Mouse (Mus musculus): Measurements from ENCODE around the gene Slc9a9. TPM values are rescaled to one million over a fixed set of nuclear protein-coding genes. Genes with fewer than 3 reads are reported as not detected.

Gene Slc9a9
- polyA plus RNA-seq, 1 experiment from 2014 or later, result 8.6 TPM

GRCm38 (mm10) chr9:95226986-95227385 is 557.3 kb downstream of the Slc9a9 start:
- H3K27ac ChIP-seq, result no peak overlapping the region
- ATAC-seq (ENCODE audit: low FRiP score, low read depth), result no peak
- no peaks in the 10 kb centered on the region for H3K9me3 ChIP-seq
- no peak overlapping the region for H3K4me2 ChIP-seq (replicated peaks)
- no peaks in the 10 kb centered on the region for H3K36me3 ChIP-seq
- no peak overlapping the region for H3K9ac ChIP-seq
- H3K4me3 ChIP-seq, result no peak overlapping the region
- 62% methylated on average over 4 of the region's 4 CpGs for WGBS
- no peaks in the 10 kb centered on the region for H3K4me1 ChIP-seq
- H3K27me3 ChIP-seq (replicated peaks), result no peaks in the 10 kb centered on the region

DNA sequence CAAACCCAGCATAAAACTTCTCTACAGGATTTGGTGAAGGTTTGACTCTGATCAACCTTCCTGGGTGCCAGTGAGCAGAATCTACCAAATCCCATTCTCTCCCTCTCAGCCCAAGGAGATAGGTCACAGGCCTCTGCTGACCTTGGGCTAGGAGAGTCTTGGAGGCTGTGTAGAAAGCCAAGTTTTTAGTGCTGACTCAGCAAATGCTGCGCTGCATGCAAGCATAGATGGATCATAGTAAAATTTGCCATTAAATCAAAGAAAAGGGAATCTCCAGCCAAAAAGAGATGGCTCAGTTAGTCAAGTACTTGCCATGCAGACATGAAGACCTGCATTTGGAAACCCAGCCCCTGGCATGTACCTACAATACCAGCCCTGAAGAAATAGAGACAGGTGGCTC is 558.4 kb downstream of the Slc9a9 start:
- Histone ChIP-seq H3K9ac (no peak overlapping the region), H3K9me3 (no peaks in the 10 kb centered on the region), H3K27me3 (replicated peaks) (no peaks in the 10 kb centered on the region), H3K4me3 (no peak overlapping the region), H3K27ac (no peak overlapping the region), H3K4me1 (no peaks in the 10 kb centered on the region), H3K36me3 (no peaks in the 10 kb centered on the region), H3K4me2 (replicated peaks) (no peak overlapping the region)
- no peak for ATAC-seq (ENCODE audit: low FRiP score, low read depth)
- 85% methylated on average over 1 of the region's 1 CpGs for WGBS

DNA sequence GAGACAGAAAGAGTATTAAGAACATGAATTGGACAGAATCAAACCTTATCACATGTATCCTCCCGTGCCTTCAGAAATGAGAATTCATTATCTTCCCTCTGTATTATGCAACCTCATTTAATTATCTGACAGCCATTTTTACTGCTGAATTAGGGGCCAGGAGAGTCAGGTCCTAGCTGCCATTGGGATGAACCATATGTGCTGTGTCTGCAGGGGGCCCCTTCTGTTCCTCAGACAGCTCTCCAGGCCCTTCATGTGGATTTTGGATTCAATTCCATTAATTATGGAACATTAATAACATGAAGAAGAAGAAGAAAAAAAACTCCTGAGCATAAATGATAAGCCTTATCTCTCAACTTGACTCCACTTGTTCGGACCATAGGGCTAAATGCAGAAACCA is 559.4 kb downstream of the Slc9a9 start:
- H3K36me3 ChIP-seq, result no peaks in the 10 kb centered on the region
- ATAC-seq (ENCODE audit: low FRiP score, low read depth), result no peak
- no peaks in the 10 kb centered on the region for H3K9me3 ChIP-seq
- no peak overlapping the region for H3K4me2 ChIP-seq (replicated peaks)
- H3K4me1 ChIP-seq, result no peaks in the 10 kb centered on the region
- no peak overlapping the region for H3K9ac ChIP-seq
- WGBS, result 88% methylated on average over 2 of the region's 2 CpGs
- H3K27me3 ChIP-seq (replicated peaks), result no peaks in the 10 kb centered on the region
- no peak overlapping the region for H3K4me3 ChIP-seq
- H3K27ac ChIP-seq, result no peak overlapping the region

- Histone ChIP-seq H3K4me2 (replicated peaks) (no peak overlapping the region), H3K9ac (no peak overlapping the region), H3K27me3 (replicated peaks) (no peaks in the 10 kb centered on the region), H3K4me1 (no peaks in the 10 kb centered on the region), H3K9me3 (no peaks in the 10 kb centered on the region; the same call in 1 of the 2 replicates), H3K36me3 (no peaks in the 10 kb centered on the region), H3K4me3 (no peak overlapping the region), H3K27ac (no peak overlapping the region)
- no peak for ATAC-seq (ENCODE audit: low FRiP score, low read depth)
Observed at GRCm38 (mm10) chr9:95239900-95240299, 570.2 kb downstream of the Slc9a9 start.

GRCm38 (mm10) chr9:95242628-95243195 is 573.0 kb downstream of the Slc9a9 start:
- Histone ChIP-seq H3K4me1 (no peaks in the 10 kb centered on the region), H3K9me3 (no peaks in the 10 kb centered on the region), H3K9ac (no peak overlapping the region), H3K27ac (no peak overlapping the region), H3K36me3 (no peaks in the 10 kb centered on the region), H3K4me2 (replicated peaks) (no peak overlapping the region), H3K27me3 (replicated peaks) (no peaks in the 10 kb centered on the region), H3K4me3 (no peak overlapping the region)
- no peak for ATAC-seq (ENCODE audit: low FRiP score, low read depth)
- 94% methylated on average over 2 of the region's 2 CpGs for WGBS

DNA sequence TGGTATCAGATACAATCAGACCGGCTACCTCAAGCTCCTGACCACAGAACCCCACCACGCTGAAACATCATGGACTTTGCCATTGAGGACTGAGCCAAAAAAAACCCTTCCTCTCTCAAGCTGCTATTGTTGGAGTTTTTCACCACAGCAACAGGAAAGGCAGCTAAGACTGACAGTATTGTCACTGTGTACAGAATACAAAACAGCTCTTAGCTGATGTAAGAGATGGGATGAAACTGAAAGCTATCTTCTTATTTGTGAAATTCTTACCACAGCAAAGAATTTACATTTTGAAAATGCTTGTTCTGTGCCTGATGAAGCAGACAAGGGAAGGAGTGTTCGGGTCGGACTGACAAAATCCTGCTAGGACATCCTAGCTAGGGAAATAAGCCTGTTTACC is 584.5 kb downstream of the Slc9a9 start:
- H3K36me3 ChIP-seq, result no peaks in the 10 kb centered on the region
- no peak overlapping the region for H3K9ac ChIP-seq
- no peaks in the 10 kb centered on the region for H3K9me3 ChIP-seq
- H3K4me3 ChIP-seq, result no peak overlapping the region
- 87% methylated on average over 4 of the region's 4 CpGs for WGBS
- H3K27me3 ChIP-seq (replicated peaks), result no peaks in the 10 kb centered on the region
- no peaks in the 10 kb centered on the region for H3K4me1 ChIP-seq
- ATAC-seq (ENCODE audit: low FRiP score, low read depth), result no peak
- no peak overlapping the region for H3K4me2 ChIP-seq (replicated peaks)
- H3K27ac ChIP-seq, result no peak overlapping the region

DNA sequence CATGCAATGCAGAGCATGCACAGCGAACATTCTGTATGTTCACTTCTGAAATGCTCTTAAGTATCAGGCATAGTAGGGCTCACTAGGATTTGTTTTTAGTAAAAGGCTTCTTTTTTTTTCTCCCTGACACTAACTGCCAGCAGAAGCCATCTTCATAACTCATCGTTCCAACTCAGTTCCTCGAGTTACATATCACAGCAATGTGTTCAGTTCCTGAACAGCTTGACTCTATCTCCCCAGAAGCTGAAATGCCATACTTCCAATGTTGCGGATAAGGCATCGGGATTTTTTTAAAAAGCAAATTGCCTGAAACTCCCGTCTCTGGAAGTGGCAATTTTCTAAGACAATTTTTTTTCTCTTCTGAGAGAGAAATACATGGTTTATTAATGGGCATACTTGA is 586.1 kb downstream of the Slc9a9 start:
- Histone ChIP-seq H3K4me2 (replicated peaks) (no peak overlapping the region), H3K27ac (no peak overlapping the region), H3K4me1 (no peaks in the 10 kb centered on the region), H3K9me3 (no peaks in the 10 kb centered on the region), H3K4me3 (no peak overlapping the region), H3K9ac (no peak overlapping the region), H3K36me3 (no peaks in the 10 kb centered on the region), H3K27me3 (replicated peaks) (no peaks in the 10 kb centered on the region)
- 93% methylated on average over 6 of the region's 6 CpGs for WGBS
- no peak for ATAC-seq (ENCODE audit: low FRiP score, low read depth)

DNA sequence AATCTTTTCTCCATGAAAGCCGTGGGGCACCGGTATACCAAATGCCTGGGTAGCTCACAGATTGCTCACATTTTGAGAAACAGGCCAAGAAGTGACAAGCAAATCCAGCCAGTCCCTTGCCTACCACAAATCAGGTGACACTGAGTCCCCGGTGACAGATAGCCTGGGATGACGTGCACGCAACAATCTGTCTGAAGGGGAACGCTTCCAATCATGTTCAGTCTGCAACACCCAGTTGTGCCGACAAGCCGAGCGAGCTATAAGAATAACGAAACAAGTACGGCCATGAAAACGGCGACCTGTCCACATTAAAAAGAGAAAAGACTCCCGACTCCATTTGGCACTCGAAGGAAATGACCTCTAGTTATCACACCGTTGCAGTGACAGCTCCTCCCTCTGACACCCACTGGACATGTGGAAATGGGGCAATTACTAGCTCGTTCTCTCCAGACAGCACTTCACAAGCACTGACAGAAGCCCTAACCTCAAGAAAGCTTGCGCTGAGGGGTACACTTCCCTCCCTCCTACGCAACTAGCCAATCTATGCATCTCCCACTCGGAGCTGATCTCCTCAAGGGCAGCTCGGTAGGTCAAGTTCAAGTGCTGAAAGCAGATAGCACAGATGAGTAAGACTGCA is 587.1 kb downstream of the Slc9a9 start:
- no peak overlapping the region for H3K27ac ChIP-seq
- no peak for ATAC-seq (ENCODE audit: low FRiP score, low read depth)
- WGBS, result 84% methylated on average over 21 of the region's 21 CpGs

GRCm38 (mm10) chr9:95262851-95263250 is 593.1 kb downstream of the Slc9a9 start:
- no peaks in the 10 kb centered on the region for H3K36me3 ChIP-seq
- ATAC-seq (ENCODE audit: low FRiP score, low read depth), result no peak
- no peak overlapping the region for H3K9ac ChIP-seq
- H3K4me1 ChIP-seq, result no peaks in the 10 kb centered on the region
- no peaks in the 10 kb centered on the region for H3K9me3 ChIP-seq
- H3K4me2 ChIP-seq (replicated peaks), result no peak overlapping the region
- no peak overlapping the region for H3K27ac ChIP-seq
- no peak overlapping the region for H3K4me3 ChIP-seq
- WGBS, result 72% methylated on average over 3 of the region's 3 CpGs
- no peaks in the 10 kb centered on the region for H3K27me3 ChIP-seq (replicated peaks)

More for the DNA sequence above, 587.1 kb downstream of the Slc9a9 start:
- H3K4me3 ChIP-seq, result no peak overlapping the region
- H3K4me1 ChIP-seq, result no peaks in the 10 kb centered on the region
- H3K9me3 ChIP-seq, result no peaks in the 10 kb centered on the region
- H3K27me3 ChIP-seq (replicated peaks), result no peaks in the 10 kb centered on the region
- H3K36me3 ChIP-seq, result no peaks in the 10 kb centered on the region
- no peak overlapping the region for H3K9ac ChIP-seq
- no peak overlapping the region for H3K4me2 ChIP-seq (replicated peaks)

DNA sequence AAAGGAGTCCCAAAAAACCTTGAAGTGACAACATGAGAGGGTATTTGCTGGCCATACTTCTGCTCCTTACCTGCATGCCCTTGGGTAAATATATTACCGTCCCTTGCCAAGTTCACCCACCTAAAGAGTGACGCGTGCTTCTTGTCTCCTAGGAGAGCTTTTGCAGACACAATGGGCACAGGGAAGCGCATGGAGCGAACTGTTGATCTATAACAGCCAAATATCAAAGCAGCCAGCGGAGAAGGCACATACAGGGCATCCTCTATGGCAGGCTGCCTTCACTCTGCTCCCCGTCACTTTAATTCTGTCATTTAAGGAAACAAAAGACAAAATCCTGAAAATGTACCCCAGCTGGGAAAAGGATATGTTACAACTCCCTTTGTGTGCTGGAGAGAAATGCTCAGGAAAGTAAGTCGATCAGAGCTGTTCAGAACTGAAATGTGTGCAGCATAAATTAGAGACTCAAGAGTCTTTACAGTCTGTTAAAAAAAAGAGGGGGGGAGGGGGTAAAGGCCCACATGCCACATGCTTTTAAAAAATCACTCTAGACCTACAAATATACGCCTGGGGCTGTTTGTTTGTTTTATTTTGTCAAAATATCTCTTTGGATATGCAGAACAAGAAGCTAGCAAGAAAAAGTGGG is 594.3 kb downstream of the Slc9a9 start:
- WGBS, result 84% methylated on average over 9 of the region's 9 CpGs
- no peak overlapping the region for H3K9ac ChIP-seq
- no peak for ATAC-seq (ENCODE audit: low FRiP score, low read depth)
- no peaks in the 10 kb centered on the region for H3K27me3 ChIP-seq (replicated peaks)
- H3K27ac ChIP-seq, result no peak overlapping the region
- H3K36me3 ChIP-seq, result no peaks in the 10 kb centered on the region
- H3K4me3 ChIP-seq, result no peak overlapping the region
- H3K4me1 ChIP-seq, result no peaks in the 10 kb centered on the region
- H3K9me3 ChIP-seq, result no peaks in the 10 kb centered on the region
- H3K4me2 ChIP-seq (replicated peaks), result no peak overlapping the region

DNA sequence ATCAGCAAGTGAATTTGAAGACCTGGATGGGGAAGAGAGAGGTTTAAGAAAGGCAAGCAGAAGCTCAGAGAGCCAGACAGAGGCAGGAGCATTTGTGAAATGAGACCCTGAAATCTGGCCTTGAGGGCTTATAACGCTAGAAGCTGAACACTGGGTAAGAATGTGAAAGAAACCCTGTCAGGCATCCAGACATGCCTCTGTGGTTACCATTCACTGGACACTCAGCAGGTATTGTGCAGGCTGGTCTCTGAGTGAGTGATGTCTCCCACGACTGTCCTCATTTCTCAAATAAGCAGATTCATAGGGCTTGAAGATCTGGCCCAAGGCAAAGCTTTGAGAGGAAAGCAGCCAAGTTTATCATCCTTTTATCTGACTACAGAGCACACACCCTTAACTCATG is 596.5 kb downstream of the Slc9a9 start:
- Histone ChIP-seq H3K9me3 (no peaks in the 10 kb centered on the region), H3K4me2 (replicated peaks) (no peak overlapping the region), H3K9ac (no peak overlapping the region), H3K36me3 (no peaks in the 10 kb centered on the region), H3K4me3 (no peak overlapping the region), H3K4me1 (no peaks in the 10 kb centered on the region), H3K27me3 (replicated peaks) (no peaks in the 10 kb centered on the region), H3K27ac (no peak overlapping the region)
- no peak for ATAC-seq (ENCODE audit: low FRiP score, low read depth)
- WGBS, result 67% methylated on average over 2 of the region's 2 CpGs

DNA sequence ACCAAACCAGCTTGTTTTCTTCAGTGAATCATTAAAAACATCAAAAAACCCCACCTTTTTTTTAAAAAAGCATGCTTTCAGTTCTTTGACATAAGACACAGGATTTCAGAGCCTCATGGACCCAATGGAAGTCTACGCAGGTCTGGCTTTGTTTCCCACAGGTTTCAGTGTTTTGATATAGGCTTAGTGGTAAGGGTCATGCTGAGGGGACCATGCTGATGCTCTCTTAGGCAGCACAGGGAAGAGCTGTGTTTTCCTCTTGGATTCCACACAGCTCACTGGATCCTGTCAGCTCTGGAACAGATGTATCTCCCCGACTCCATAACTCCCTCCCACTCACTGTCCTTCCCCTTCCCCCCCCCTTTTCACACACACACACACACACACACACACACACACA is 597.2 kb downstream of the Slc9a9 start:
- Histone ChIP-seq H3K4me2 (replicated peaks) (no peak overlapping the region), H3K9me3 (no peaks in the 10 kb centered on the region), H3K27me3 (replicated peaks) (no peaks in the 10 kb centered on the region), H3K9ac (no peak overlapping the region), H3K27ac (no peak overlapping the region), H3K36me3 (no peaks in the 10 kb centered on the region), H3K4me1 (no peaks in the 10 kb centered on the region), H3K4me3 (no peak overlapping the region)
- no peak for ATAC-seq (ENCODE audit: low FRiP score, low read depth)
- 79% methylated on average over 2 of the region's 2 CpGs for WGBS
